Mouse (Mus musculus) stomach, embryonic 16.5 days (tissue): ENCODE results near the gene Gtf3c2. TPM values are rescaled to one million over a fixed set of nuclear protein-coding genes. Genes with fewer than 3 reads are reported as not detected.
"Not testable (repeated sequence)": the region's sequence is repeated elsewhere in the genome, so short reads cannot be mapped to it uniquely, and the experiment has no call there.

ENCODE experiments used
- ATAC-seq: fragments of 200-750 bp; cut with Nextera tagmentation; 2 replicates; pipeline ENCODE4 v1.8.0; 2017; ENCODE audit warnings: moderate number of reproducible peaks, moderate TSS enrichment; ENCODE audit not compliant: insufficient read depth, low FRiP score
- H3K27ac ChIP-seq: fragments of 300-500 bp; sonication (generic); 2 replicates; pipeline ENCODE4 v1.5.1; 2014; ENCODE audit warnings: low read length
- H3K27me3 ChIP-seq: fragments of 300-500 bp; sonication (generic); 2 replicates; pipeline ENCODE4 v1.6.1; 2014; ENCODE audit warnings: low read length, control low read depth, mixed read lengths; ENCODE audit not compliant: control insufficient read depth, insufficient read depth
- H3K36me3 ChIP-seq: fragments of 300-500 bp; sonication (generic); 2 replicates; pipeline ENCODE4 v1.6.1; 2014; ENCODE audit warnings: low read length; ENCODE audit not compliant: control insufficient read depth, insufficient read depth
- H3K4me1 ChIP-seq: fragments of 300-500 bp; sonication (generic); 2 replicates; pipeline ENCODE4 v1.6.1; 2014; ENCODE audit warnings: low read length, control low read depth, mixed read lengths; ENCODE audit not compliant: control insufficient read depth, insufficient read depth
- H3K4me2 ChIP-seq: fragments of 300-500 bp; sonication (generic); 2 replicates; pipeline ENCODE4 v1.6.1; 2014; ENCODE audit warnings: low read depth, low read length, mixed read lengths
- H3K4me3 ChIP-seq: fragments of 300-500 bp; sonication (generic); replicated peaks from 2 replicates; pipeline ENCODE4 v1.5.1; 2014; ENCODE audit warnings: mild to moderate bottlenecking, low read length
- H3K9ac ChIP-seq: fragments of 300-500 bp; sonication (generic); 2 replicates; pipeline ENCODE4 v1.6.1; 2014; ENCODE audit warnings: low read length
- H3K9me3 ChIP-seq: fragments of 300-500 bp; sonication (generic); replicated peaks from 2 replicates; pipeline ENCODE4 v1.6.1; 2016; ENCODE audit warnings: low read length, control low read depth; ENCODE audit not compliant: control insufficient read depth
- WGBS: fragments of 180-500 bp; shearing (Covaris S2); extraction: QIAGEN DNeasy Blood & Tissue Kit; methylation state at CpG from one replicate; pipeline ENCODE4 v1.1.7; 2014; 5-methylcytosine and 5-hydroxymethylcytosine counted together
- polyA plus RNA-seq: library from polyadenylated mRNA; unstranded; fragments of >200 nt; fragmentation: Nextera tagmentation; extraction: Ambion mirVana; gene quantifications from 2 replicates; pipeline ENCODE4 v1.2.1, GENCODE M21; 2015

Gene Gtf3c2
- polyA plus RNA-seq, 1 experiment from 2014 or later: 69.4 TPM

GRCm38 (mm10) chr5:31218294-31218693, 38.4 kb upstream of the Gtf3c2 start:
- no peak overlapping the region for H3K27ac ChIP-seq
- 52% methylated on average over 7 of the region's 7 CpGs for WGBS
- ATAC-seq: no peak

GRCm38 (mm10) chr5:31216554-31216953, 36.6 kb upstream of the Gtf3c2 start:
- not testable (repeated sequence) for H3K36me3 ChIP-seq, H3K27me3 ChIP-seq, H3K9me3 ChIP-seq, ATAC-seq, H3K4me3 ChIP-seq, H3K4me2 ChIP-seq, H3K27ac ChIP-seq, H3K4me1 ChIP-seq, H3K9ac ChIP-seq
- WGBS: 84% methylated on average over 6 of the region's 6 CpGs

More at GRCm38 (mm10) chr5:31218294-31218693, 38.4 kb upstream of the Gtf3c2 start:
- Histone ChIP-seq H3K4me1 (peaks cover 4% of the 10 kb centered on the region), H3K4me3 (no peak overlapping the region), H3K27me3 (no peaks in the 10 kb centered on the region), H3K9ac (no peak overlapping the region), H3K36me3 (no peaks in the 10 kb centered on the region), H3K9me3 (no peaks in the 10 kb centered on the region), H3K4me2 (no peak overlapping the region)

GRCm38 (mm10) chr5:31204421-31204820, 24.5 kb upstream of the Gtf3c2 start:
- WGBS: 89% methylated on average over 6 of the region's 6 CpGs
- ATAC-seq: no peak
- H3K27ac ChIP-seq: no peak overlapping the region
- peaks cover 11% of the 10 kb centered on the region for H3K36me3 ChIP-seq
- H3K9me3 ChIP-seq: 0 out of 2 replicates have a peak, but pooled peaks cover 5% of the 10 kb centered on the region
- no peak overlapping the region for H3K4me2 ChIP-seq
- H3K27me3 ChIP-seq: no peaks in the 10 kb centered on the region
- no peak overlapping the region for H3K9ac ChIP-seq
- H3K4me3 ChIP-seq: no peak overlapping the region
- peaks cover 12% of the 10 kb centered on the region for H3K4me1 ChIP-seq

GRCm38 (mm10) chr5:31203866-31204265, 23.9 kb upstream of the Gtf3c2 start:
- Histone ChIP-seq H3K9me3 (0 out of 2 replicates have a peak, but pooled peaks cover 5% of the 10 kb centered on the region), H3K4me3 (no peak overlapping the region), H3K36me3 (peaks cover 15% of the 10 kb centered on the region), H3K27me3 (no peaks in the 10 kb centered on the region), H3K4me1 (peaks cover 12% of the 10 kb centered on the region), H3K27ac (no peak overlapping the region), H3K9ac (no peak overlapping the region), H3K4me2 (no peak overlapping the region)
- WGBS: 86% methylated on average over 2 of the region's 2 CpGs
- ATAC-seq: no peak

GRCm38 (mm10) chr5:31202933-31203332, 23.0 kb upstream of the Gtf3c2 start:
- no peak for ATAC-seq
- Histone ChIP-seq H3K27me3 (no peaks in the 10 kb centered on the region), H3K36me3 (peaks cover 20% of the 10 kb centered on the region), H3K9me3 (0 out of 2 replicates have a peak, but pooled peaks cover 5% of the 10 kb centered on the region), H3K4me1 (peaks cover 12% of the 10 kb centered on the region), H3K4me3 (peak overlapping the region; percentile 80), H3K9ac (peak overlapping the region; percentile 81), H3K4me2 (peak overlapping the region; percentile 90), H3K27ac (peak overlapping the region; percentile 89)
- 90% methylated on average over 7 of the region's 7 CpGs for whole genome bisulfite sequencing

GRCm38 (mm10) chr5:31201742-31202590, 22.0 kb upstream of the Gtf3c2 start, which contains the start of gene Zfp513:
Zfp513 (minus strand) TSS chr5:31202303.
- WGBS: under 1% methylated on average over 53 of the region's 53 CpGs
- ATAC-seq: peak; percentile 97
- Histone ChIP-seq H3K36me3 (peaks cover 25% of the 10 kb centered on the region), H3K9me3 (0 out of 2 replicates have a peak, but pooled peaks cover 5% of the 10 kb centered on the region), H3K9ac (peak within 1 kb of the TSS; percentile 90), H3K4me2 (peak within 1 kb of the TSS; percentile 90), H3K27ac (peak within 1 kb of the TSS; percentile 89), H3K4me1 (peaks cover 12% of the 10 kb centered on the region), H3K4me3 (peak within 1 kb of the TSS; percentile 80), H3K27me3 (no peaks in the 10 kb centered on the region)

GRCm38 (mm10) chr5:31201042-31201741, 21.2 kb upstream of the Gtf3c2 start:
- no peak for ATAC-seq
- Histone ChIP-seq H3K27ac (peak overlapping the region; percentile 83), H3K4me2 (peak overlapping the region; percentile 78), H3K4me1 (peaks cover 12% of the 10 kb centered on the region), H3K9ac (peak overlapping the region; percentile 90), H3K9me3 (0 out of 2 replicates have a peak, but pooled peaks cover 5% of the 10 kb centered on the region), H3K36me3 (peaks cover 33% of the 10 kb centered on the region), H3K4me3 (peak overlapping the region; percentile 80), H3K27me3 (no peaks in the 10 kb centered on the region)
- WGBS: 14% methylated on average over 13 of the region's 13 CpGs

GRCm38 (mm10) chr5:31200327-31200768, 20.4 kb upstream of the Gtf3c2 start:
- 0 out of 2 replicates have a peak overlapping the region, but pooled peaks have one; percentile 78 for H3K4me2 ChIP-seq

More at GRCm38 (mm10) chr5:31200327-31200768, 20.4 kb upstream of the Gtf3c2 start:
- no peak overlapping the region for H3K9ac ChIP-seq
- H3K27me3 ChIP-seq: no peaks in the 10 kb centered on the region
- H3K9me3 ChIP-seq: 0 out of 2 replicates have a peak, but pooled peaks cover 5% of the 10 kb centered on the region
- 88% methylated on average over 27 of the region's 27 CpGs for WGBS
- no peak for ATAC-seq
- H3K4me1 ChIP-seq: peaks cover 12% of the 10 kb centered on the region
- no peak overlapping the region for H3K4me3 ChIP-seq
- no peak overlapping the region for H3K27ac ChIP-seq
- H3K36me3 ChIP-seq: peaks cover 39% of the 10 kb centered on the region
